Mouse (Mus musculus) frontal cortex, postnatal 25 days (tissue): Measurements from ENCODE around the gene Prss23.

Source experiments
- DNase-seq, 2 experiments: peaks; one replicate each; pipeline ENCODE4 v3.0.0; 2022; ENCODE audit warnings: low spot score in 2 of 2

Prss23 gene

GRCm38 (mm10) chr7:89526731-89527429 lies at the start of gene Prss23:
Gene Prss23 (minus strand): TSS chr7:89527187.
- no peak for DNase-seq

GRCm38 (mm10) chr7:89576127-89576526 lies 49.1 kb upstream of the Prss23 start:
- no peak for DNase-seq

DNA sequence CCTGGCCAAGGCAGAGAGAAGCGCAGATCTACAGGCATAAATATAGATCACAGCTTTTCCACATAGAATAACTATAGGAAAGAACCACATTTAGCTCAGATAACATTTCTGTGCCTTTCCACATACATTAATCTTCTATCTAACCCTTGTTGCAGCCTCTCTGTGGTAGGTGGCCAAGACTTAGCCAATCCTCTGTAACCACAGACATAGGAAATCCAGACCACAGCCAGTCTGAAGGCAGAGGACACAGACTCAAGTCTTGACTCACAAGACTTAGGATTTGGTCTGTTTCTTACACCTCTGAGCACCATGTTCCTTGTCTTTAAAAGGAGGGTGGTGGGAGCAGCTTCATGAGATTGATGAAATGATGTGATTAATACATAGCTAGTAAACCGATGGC lies 37.6 kb upstream of the Prss23 start:
- DNase-seq: no peak

DNA sequence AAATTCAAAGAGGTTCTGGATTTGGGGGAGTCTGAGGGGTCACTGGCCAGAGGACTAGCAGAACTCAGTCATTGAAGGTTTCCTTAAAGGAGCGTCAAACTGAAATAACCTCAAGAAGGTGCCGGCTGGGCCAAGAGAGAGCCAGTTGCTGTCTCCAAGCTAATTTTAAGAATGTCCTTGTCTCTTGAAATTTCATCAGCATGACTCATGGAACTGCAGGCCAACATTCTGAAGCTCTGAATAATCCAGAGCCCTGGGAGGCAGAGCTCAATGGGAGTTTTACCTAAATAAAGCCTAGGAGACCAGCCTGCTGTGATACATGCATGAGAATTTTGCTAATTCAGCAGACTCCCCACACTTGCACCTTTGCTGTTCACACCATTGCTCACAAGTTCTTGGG lies 36.5 kb upstream of the Prss23 start:
- DNase-seq: peak in 1 of 2 experiments; percentile 11

DNA sequence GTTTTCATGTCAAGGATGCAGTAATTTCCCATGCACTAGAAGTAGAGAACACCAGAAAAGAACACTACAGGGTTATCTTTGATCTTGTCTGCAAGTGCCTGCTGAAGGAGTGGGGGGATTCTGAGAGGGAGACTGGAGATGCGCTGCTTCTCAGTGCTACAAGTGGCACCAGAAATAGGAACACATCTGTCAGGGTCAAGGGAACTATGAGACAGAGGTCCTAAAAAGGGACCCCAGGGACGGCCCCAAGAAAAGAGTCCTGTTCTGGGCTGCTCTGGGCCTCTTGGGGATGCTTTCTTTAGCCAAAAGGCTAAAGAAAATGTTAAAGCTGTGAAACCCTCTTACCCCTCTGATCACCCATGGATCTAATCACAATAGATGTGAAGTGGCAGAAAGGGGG lies 35.2 kb upstream of the Prss23 start:
- DNase-seq: no peak

DNA sequence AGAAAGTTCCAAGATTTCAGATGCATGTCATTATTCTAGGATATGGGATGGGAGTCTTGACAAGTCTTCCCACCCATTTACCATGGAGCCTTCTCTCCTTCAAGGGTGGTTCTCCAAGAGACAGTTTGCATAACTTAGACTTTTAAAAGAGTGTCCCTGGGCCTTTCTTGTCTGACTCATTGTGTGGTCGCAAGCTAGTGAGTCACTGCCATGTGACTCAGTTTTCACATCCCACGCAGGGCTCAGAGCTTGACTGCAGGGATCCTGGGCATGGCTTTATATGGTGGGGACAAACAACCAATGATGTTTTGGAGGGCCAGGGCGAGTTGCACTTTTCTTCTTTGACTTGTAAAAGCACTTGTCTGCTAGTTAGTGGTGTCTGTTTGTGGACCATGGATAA lies 34.0 kb upstream of the Prss23 start:
- no peak for DNase-seq

GRCm38 (mm10) chr7:89559633-89560032 lies 32.6 kb upstream of the Prss23 start:
- DNase-seq: no peak

DNA sequence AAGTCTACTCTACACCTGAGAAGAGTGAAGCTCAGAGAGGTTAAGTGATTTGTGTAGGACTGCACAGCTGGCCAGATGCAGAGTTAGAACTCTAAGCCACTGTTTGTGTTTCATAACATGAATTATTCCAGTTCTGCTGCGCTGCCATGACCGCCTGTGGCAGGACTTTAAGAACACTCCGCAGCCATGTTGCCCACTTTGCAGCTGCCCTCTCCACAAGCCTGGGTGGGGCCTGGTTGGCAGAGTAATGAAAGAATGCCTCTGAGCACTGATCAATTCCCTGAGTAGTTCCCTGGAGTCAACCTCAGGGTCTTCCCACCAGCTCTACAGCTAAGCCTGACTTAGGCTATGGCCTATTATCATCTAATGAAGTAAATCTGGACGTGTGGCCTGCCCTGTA lies 32.1 kb upstream of the Prss23 start:
- no peak for DNase-seq

GRCm38 (mm10) chr7:89558446-89559039 lies 31.6 kb upstream of the Prss23 start:
- DNase-seq: no peak

GRCm38 (mm10) chr7:89557056-89557455 lies 30.1 kb upstream of the Prss23 start:
- no peak for DNase-seq

GRCm38 (mm10) chr7:89556652-89557051 lies 29.7 kb upstream of the Prss23 start:
- no peak for DNase-seq

GRCm38 (mm10) chr7:89555170-89555569 lies 28.2 kb upstream of the Prss23 start:
- no peak for DNase-seq

GRCm38 (mm10) chr7:89554068-89554467 lies 27.1 kb upstream of the Prss23 start:
- no peak for DNase-seq

GRCm38 (mm10) chr7:89540976-89541375 lies 14.0 kb upstream of the Prss23 start:
- no peak for DNase-seq

DNA sequence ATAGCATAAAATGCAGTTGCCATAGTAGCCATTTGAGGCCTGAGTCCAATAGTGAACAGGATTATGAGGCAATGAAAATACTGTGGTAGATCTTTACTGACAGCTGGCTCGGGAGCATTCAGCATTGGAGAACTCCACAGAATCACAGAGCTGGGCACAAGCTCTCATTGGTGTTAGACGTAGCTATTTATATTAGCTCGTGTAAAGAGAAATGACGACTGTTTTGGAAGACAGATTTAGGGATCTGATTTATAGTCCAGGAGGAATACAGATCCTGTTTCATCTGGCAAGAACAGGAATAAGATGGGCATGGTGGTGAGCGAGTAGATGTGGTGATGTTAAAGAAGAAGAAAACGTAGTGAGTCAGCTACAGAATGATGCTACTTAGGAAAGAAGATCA lies 12.4 kb upstream of the Prss23 start:
- DNase-seq: no peak

- no peak for DNase-seq
Measured at GRCm38 (mm10) chr7:89527430-89527856, 456 bp upstream of the Prss23 start.

DNA sequence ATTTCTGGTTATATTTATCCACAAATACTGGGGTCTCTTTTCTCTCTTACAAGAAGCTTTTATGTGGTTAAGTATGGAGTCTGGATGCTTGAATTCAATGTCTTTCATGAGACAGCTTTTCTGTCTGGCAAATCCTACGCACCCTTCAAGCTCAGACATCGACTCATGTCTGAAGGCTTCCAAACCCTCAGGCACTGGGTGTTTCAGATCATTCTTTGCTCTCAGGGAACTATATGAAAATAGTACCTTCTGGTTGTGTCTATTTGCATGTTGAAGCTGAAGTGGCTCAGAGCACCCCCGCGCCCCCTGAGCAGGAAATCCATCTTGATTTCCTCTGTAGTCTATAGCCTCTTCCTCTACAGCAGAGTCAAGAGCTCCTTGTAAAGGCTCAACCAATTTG lies 3.2 kb downstream of the Prss23 start:
- DNase-seq: no peak

DNA sequence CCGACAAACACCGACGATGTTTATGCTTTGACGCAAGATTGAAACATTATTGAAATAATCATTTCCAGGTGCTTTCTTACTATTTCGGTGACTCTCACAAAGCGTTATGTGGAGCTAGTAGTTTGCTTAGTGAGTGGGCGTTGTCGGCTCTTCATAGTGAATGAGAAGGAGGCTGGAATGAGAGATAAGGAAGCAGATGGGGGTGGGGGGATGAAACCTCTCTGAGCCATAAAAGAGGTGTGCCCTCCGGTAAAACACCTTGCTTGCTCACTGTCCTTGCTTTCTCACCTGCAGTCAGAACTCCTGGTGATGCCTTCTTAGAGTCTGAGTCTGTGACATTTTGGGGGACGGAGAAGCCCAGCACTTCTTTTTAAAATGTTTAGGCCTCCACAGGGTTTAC lies 4.8 kb downstream of the Prss23 start:
- no peak for DNase-seq

GRCm38 (mm10) chr7:89517460-89518390 lies 9.3 kb downstream of the Prss23 start:
- DNase-seq: peak; percentile 27 to 35

DNA sequence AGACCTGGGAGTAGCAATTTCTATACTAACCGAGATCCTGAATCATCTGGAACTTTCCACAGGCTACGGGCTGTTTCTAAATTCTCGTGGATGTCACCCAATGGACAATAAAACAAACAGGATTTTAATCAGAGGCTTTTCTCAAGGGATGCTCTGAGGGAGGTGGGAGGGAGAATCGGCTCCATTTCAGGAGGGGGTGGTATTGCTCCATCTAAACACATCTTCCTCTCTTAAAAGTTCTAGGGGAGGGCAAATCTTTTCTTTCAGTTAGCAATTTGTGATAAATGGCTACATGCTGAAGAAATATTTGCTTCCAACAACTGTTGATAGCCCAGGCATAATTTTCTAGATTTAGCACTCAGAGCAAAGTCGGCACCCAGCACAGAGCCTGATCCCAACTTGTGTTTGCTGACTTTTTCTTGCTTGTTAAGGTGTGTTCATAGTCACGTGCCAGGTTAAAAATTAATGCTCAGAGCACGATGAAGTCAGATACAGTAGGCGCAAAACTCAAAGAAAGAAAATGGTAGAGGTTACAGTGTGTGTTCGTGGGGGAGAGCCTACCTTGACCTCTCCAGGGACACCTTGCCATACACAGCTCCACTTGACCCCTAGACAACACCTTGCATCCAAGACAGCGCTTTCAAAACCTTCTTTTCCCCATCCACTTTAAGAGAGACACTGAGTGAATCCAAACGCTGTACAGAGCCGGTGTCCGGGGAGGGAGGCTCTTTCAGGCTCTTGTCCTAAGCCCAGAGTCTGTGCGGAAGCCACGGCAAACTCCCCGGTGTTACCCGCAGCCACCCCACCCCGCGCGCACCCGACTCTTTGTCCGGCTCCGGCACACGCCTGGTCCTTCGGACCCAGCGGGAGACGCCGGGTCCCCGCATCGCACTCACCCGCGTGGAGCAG lies 10.2 kb downstream of the Prss23 start:
- no peak for DNase-seq

GRCm38 (mm10) chr7:89511921-89512514 lies 15.0 kb downstream of the Prss23 start:
- DNase-seq: no peak
